In genomic region chr1:181923384-181923783, GRCm38 (mm10) we compare ENCODE assay signal across 8 mouse cellular contexts.
DNase-seq lines count a peak whose midpoint lies in the region; ATAC-seq lines count a peak whose summit lies in the region.

No protein-coding gene starts in this region.

- no peaks in the 10 kb centered on the region for H3K9me3 ChIP-seq in hindbrain, embryonic 16.5 days (ENCODE audit: control insufficient read depth, low read length)
- no peaks in the 10 kb centered on the region for H3K9me3 ChIP-seq in liver, embryonic 15.5 days (replicated peaks)

- H3K4me1 ChIP-seq in hindbrain, embryonic 16.5 days (ENCODE audit: control insufficient read depth, insufficient read depth, low read depth, low read length) = no peaks in the 10 kb centered on the region
- no peaks in the 10 kb centered on the region for H3K4me1 ChIP-seq in liver, embryonic 15.5 days (replicated peaks)

- H3K36me3 ChIP-seq in hindbrain, embryonic 16.5 days (ENCODE audit: control insufficient read depth, insufficient read depth, low read length) = peaks cover 9% of the 10 kb centered on the region
- no peaks in the 10 kb centered on the region for H3K36me3 ChIP-seq in liver, embryonic 15.5 days (replicated peaks)

- no peak overlapping the region for H3K9ac ChIP-seq in hindbrain, embryonic 16.5 days (ENCODE audit: low read depth, low read length)
- H3K9ac ChIP-seq in liver, embryonic 15.5 days = no peak overlapping the region

- DNase-seq in adrenal gland, adult 8-10 months = peak; percentile 3
- no peak for DNase-seq in adrenal gland, postnatal 4 days (ENCODE audit: low spot score in 2 of 2)
- DNase-seq in ES-CJ7 (ENCODE audit: low read depth, low spot score) = peak; percentile 99
- DNase-seq in frontal cortex, adult 2 months (ENCODE audit: extremely low spot score in 1 of 2, low spot score in 1 of 2) = peak; percentile 58 to 66
- DNase-seq in testis, postnatal 14 days (ENCODE audit: low spot score) = peak; percentile 89
- DNase-seq in spleen, postnatal 14 days (ENCODE audit: low spot score in 2 of 2) = no peak

- ATAC-seq in hindbrain, embryonic 16.5 days = peak; percentile 76
- ATAC-seq in liver, embryonic 15.5 days (ENCODE audit: insufficient read depth) = no peak

- H3K4me3 ChIP-seq in hindbrain, embryonic 16.5 days (ENCODE audit: low read length) = no peak overlapping the region
- H3K4me3 ChIP-seq in liver, embryonic 15.5 days (replicated peaks) = no peak overlapping the region

- H3K27ac ChIP-seq in hindbrain, embryonic 16.5 days (ENCODE audit: low read depth, low read length) = no peak overlapping the region
- no peak overlapping the region for H3K27ac ChIP-seq in liver, embryonic 15.5 days (replicated peaks)

- no peaks in the 10 kb centered on the region for H3K27me3 ChIP-seq in hindbrain, embryonic 16.5 days (replicated peaks; ENCODE audit: control insufficient read depth, insufficient read depth, low read length)
- no peaks in the 10 kb centered on the region for H3K27me3 ChIP-seq in liver, embryonic 15.5 days

- 77% methylated on average over 24 of the region's 24 CpGs for WGBS in hindbrain, embryonic 16.5 days
- 76% methylated on average over 24 of the region's 24 CpGs for WGBS in liver, embryonic 15.5 days (ENCODE audit: insufficient replicate concordance)

- peak overlapping the region; percentile 27; the same call in 1 of the 2 replicates for H3K4me2 ChIP-seq in hindbrain, embryonic 16.5 days (ENCODE audit: low read length)
- H3K4me2 ChIP-seq in liver, embryonic 15.5 days = peak overlapping the region; percentile 15; the same call in 1 of the 2 replicates

Comparison
In these comparisons a context has a peak if more than half of its experiments do, and no peak if none do; other contexts are left out.
1. DNase-seq: peak in adrenal gland, adult 8-10 months (single experiment), ES-CJ7 (single experiment), frontal cortex, adult 2 months (2 of 2) and testis, postnatal 14 days (single experiment); none in adrenal gland, postnatal 4 days (0 of 2) and spleen, postnatal 14 days (0 of 2).